Mouse (Mus musculus): ENCODE measurements around the gene Nsf. TPM values are rescaled to one million over a fixed set of nuclear protein-coding genes. Genes with fewer than 3 reads are reported as not detected.
"Not testable (repeated sequence)": the region's sequence is repeated elsewhere in the genome, so short reads cannot be mapped to it uniquely, and the experiment has no call there.

Nsf gene
- polyA plus RNA-seq, 1 experiment, result 17.1 TPM

- no peak overlapping the region for H3K4me3 ChIP-seq (ENCODE audit: insufficient read depth, low read depth, low read length)
- no peaks in the 10 kb centered on the region for H3K4me1 ChIP-seq (ENCODE audit: control insufficient read depth, insufficient read depth, insufficient read length, low read length)
- H3K27ac ChIP-seq (replicated peaks; ENCODE audit: low read depth, low read length), result no peak overlapping the region
These were observed 62.1 kb downstream of the Nsf start for GRCm38 (mm10) chr11:103891781-103892180.

GRCm38 (mm10) chr11:103890337-103891186 lies 63.3 kb downstream of the Nsf start:
- H3K4me1 ChIP-seq (ENCODE audit: control insufficient read depth, insufficient read depth, insufficient read length, low read length), result no peaks in the 10 kb centered on the region
- no peak overlapping the region for H3K4me3 ChIP-seq (ENCODE audit: insufficient read depth, low read depth, low read length)
- no peak overlapping the region for H3K27ac ChIP-seq (replicated peaks; ENCODE audit: low read depth, low read length)

GRCm38 (mm10) chr11:103887724-103888410 lies 66.0 kb downstream of the Nsf start:
- Histone ChIP-seq H3K27ac (replicated peaks; ENCODE audit: low read depth, low read length) (no peak overlapping the region), H3K4me1 (ENCODE audit: control insufficient read depth, insufficient read depth, insufficient read length, low read length) (no peaks in the 10 kb centered on the region), H3K4me3 (ENCODE audit: insufficient read depth, low read depth, low read length) (no peak overlapping the region)

GRCm38 (mm10) chr11:103884749-103885383 lies 69.0 kb downstream of the Nsf start:
- Histone ChIP-seq H3K4me1 (ENCODE audit: control insufficient read depth, insufficient read depth, insufficient read length, low read length) (no peaks in the 10 kb centered on the region), H3K27ac (replicated peaks; ENCODE audit: low read depth, low read length) (no peak overlapping the region), H3K4me3 (ENCODE audit: insufficient read depth, low read depth, low read length) (no peak overlapping the region)

GRCm38 (mm10) chr11:103883793-103884192 lies 70.1 kb downstream of the Nsf start:
- Histone ChIP-seq H3K4me1 (ENCODE audit: control insufficient read depth, insufficient read depth, insufficient read length, low read length) (no peaks in the 10 kb centered on the region), H3K27ac (replicated peaks; ENCODE audit: low read depth, low read length) (no peak overlapping the region), H3K4me3 (ENCODE audit: insufficient read depth, low read depth, low read length) (no peak overlapping the region)

- H3K4me1 ChIP-seq (ENCODE audit: control insufficient read depth, insufficient read depth, insufficient read length, low read length); H3K4me3 ChIP-seq (ENCODE audit: insufficient read depth, low read depth, low read length); H3K27ac ChIP-seq (replicated peaks; ENCODE audit: low read depth, low read length): not testable (repeated sequence)
These were observed 74.4 kb downstream of the Nsf start for GRCm38 (mm10) chr11:103879476-103879875.

- H3K27ac ChIP-seq (replicated peaks; ENCODE audit: low read depth, low read length), result no peak overlapping the region
- H3K4me1 ChIP-seq (ENCODE audit: control insufficient read depth, insufficient read depth, insufficient read length, low read length), result no peaks in the 10 kb centered on the region
- H3K4me3 ChIP-seq (ENCODE audit: insufficient read depth, low read depth, low read length), result no peak overlapping the region
These were observed 75.4 kb downstream of the Nsf start for GRCm38 (mm10) chr11:103878441-103878840.

- Histone ChIP-seq H3K4me3 (ENCODE audit: insufficient read depth, low read depth, low read length) (no peak overlapping the region), H3K27ac (replicated peaks; ENCODE audit: low read depth, low read length) (no peak overlapping the region), H3K4me1 (ENCODE audit: control insufficient read depth, insufficient read depth, insufficient read length, low read length) (no peaks in the 10 kb centered on the region)
These were observed 83.5 kb downstream of the Nsf start for GRCm38 (mm10) chr11:103870352-103870751.

GRCm38 (mm10) chr11:103867702-103868101 lies 86.2 kb downstream of the Nsf start:
- no peak overlapping the region for H3K4me3 ChIP-seq (ENCODE audit: insufficient read depth, low read depth, low read length)

GRCm38 (mm10) chr11:103865346-103865745 lies 88.5 kb downstream of the Nsf start:
- H3K27ac ChIP-seq (replicated peaks; ENCODE audit: low read depth, low read length), result no peak overlapping the region
- no peaks in the 10 kb centered on the region for H3K4me1 ChIP-seq (ENCODE audit: control insufficient read depth, insufficient read depth, insufficient read length, low read length)
- H3K4me3 ChIP-seq (ENCODE audit: insufficient read depth, low read depth, low read length), result no peak overlapping the region

More at GRCm38 (mm10) chr11:103867702-103868101, 86.2 kb downstream of the Nsf start:
- Histone ChIP-seq H3K27ac (replicated peaks; ENCODE audit: low read depth, low read length) (no peak overlapping the region), H3K4me1 (ENCODE audit: control insufficient read depth, insufficient read depth, insufficient read length, low read length) (no peaks in the 10 kb centered on the region)

GRCm38 (mm10) chr11:103864486-103864885 lies 89.4 kb downstream of the Nsf start:
- H3K4me1 ChIP-seq (ENCODE audit: control insufficient read depth, insufficient read depth, insufficient read length, low read length), result no peaks in the 10 kb centered on the region
- no peak overlapping the region for H3K4me3 ChIP-seq (ENCODE audit: insufficient read depth, low read depth, low read length)
- H3K27ac ChIP-seq (replicated peaks; ENCODE audit: low read depth, low read length), result no peak overlapping the region

- H3K4me1 ChIP-seq (ENCODE audit: control insufficient read depth, insufficient read depth, insufficient read length, low read length), result no peaks in the 10 kb centered on the region
- no peak overlapping the region for H3K27ac ChIP-seq (replicated peaks; ENCODE audit: low read depth, low read length)
- H3K4me3 ChIP-seq (ENCODE audit: insufficient read depth, low read depth, low read length), result no peak overlapping the region
These were observed 90.9 kb downstream of the Nsf start for GRCm38 (mm10) chr11:103862951-103863350.

- no peak overlapping the region for H3K27ac ChIP-seq (replicated peaks; ENCODE audit: low read depth, low read length)
- H3K4me1 ChIP-seq (ENCODE audit: control insufficient read depth, insufficient read depth, insufficient read length, low read length), result no peaks in the 10 kb centered on the region
- H3K4me3 ChIP-seq (ENCODE audit: insufficient read depth, low read depth, low read length), result no peak overlapping the region
These were observed 93.8 kb downstream of the Nsf start for GRCm38 (mm10) chr11:103859933-103860610.

GRCm38 (mm10) chr11:103858760-103859159 lies 95.1 kb downstream of the Nsf start:
- Histone ChIP-seq H3K27ac (replicated peaks; ENCODE audit: low read depth, low read length) (no peak overlapping the region), H3K4me3 (ENCODE audit: insufficient read depth, low read depth, low read length) (no peak overlapping the region), H3K4me1 (ENCODE audit: control insufficient read depth, insufficient read depth, insufficient read length, low read length) (no peaks in the 10 kb centered on the region)

- no peak overlapping the region for H3K4me3 ChIP-seq (ENCODE audit: insufficient read depth, low read depth, low read length)
- H3K4me1 ChIP-seq (ENCODE audit: control insufficient read depth, insufficient read depth, insufficient read length, low read length), result no peaks in the 10 kb centered on the region
- no peak overlapping the region for H3K27ac ChIP-seq (replicated peaks; ENCODE audit: low read depth, low read length)
These were observed 97.2 kb downstream of the Nsf start for GRCm38 (mm10) chr11:103856641-103857040.

All from brown adipose tissue, adult 24 weeks (tissue).